Mouse (Mus musculus): ENCODE data around the gene Nup43. TPM values are rescaled to one million over a fixed set of nuclear protein-coding genes. Genes with fewer than 3 reads are reported as not detected.

Gene Nup43
- polyA plus RNA-seq, 1 experiment, result 0.50 TPM

DNA sequence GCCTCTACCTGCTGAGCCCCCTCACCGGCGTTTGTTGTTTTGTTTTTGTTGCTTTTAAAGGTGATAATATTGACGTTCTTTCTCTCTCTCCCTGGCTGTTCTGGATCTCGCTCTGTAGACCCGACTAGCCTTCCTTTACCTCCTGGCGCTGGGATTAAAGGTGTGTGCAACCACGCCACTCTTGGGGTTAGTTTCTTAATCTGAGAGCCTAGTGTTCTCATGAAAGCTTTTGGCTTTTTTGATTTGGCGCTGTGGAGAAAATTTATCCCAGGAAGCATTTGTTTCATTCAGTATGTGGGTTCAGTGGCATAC, 59.2 kb downstream of the Nup43 start:
- Histone ChIP-seq H3K4me1 (peaks cover 49% of the 10 kb centered on the region), H3K36me3 (replicated peaks; ENCODE audit: low read length) (peaks cover 3% of the 10 kb centered on the region), H3K27me3 (replicated peaks) (no peaks in the 10 kb centered on the region), H3K4me3 (replicated peaks) (peak overlapping the region; percentile 94), H3K9me3 (no peaks in the 10 kb centered on the region)
- TF ChIP-seq FLI1 (IDR thresholded peaks at IDR 0.05; ENCODE audit: low read length), result no peak
- TF ChIP-seq GATA1 (IDR thresholded peaks at IDR 0.05; ENCODE audit: borderline replicate concordance, low read length), result no peak

DNA sequence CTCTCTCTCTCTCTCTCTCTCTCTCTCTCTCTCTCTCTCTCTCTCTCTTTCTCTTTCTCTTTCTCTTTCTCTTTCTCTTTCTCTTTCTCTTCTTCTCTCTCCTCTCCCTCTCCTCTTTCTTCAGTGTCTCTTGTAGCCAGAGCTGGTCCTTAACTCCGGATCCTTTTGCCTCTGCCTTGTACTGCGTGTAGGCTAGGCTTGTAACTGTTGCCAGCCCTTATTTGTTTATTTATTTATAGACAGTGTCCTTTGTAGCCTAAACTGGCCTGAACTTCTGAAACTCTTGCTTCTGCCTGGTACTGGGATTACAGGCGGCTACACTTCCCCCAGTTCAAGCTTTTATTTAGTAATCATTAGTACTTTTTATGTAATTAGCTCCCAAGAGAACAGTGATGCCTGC, 59.7 kb downstream of the Nup43 start:
- peaks cover 49% of the 10 kb centered on the region for H3K4me1 ChIP-seq
- peaks cover 3% of the 10 kb centered on the region for H3K36me3 ChIP-seq (replicated peaks; ENCODE audit: low read length)
- H3K4me3 ChIP-seq (replicated peaks), result peak overlapping the region; percentile 94
- no peaks in the 10 kb centered on the region for H3K27me3 ChIP-seq (replicated peaks)
- no peaks in the 10 kb centered on the region for H3K9me3 ChIP-seq
- TF ChIP-seq GATA1 (IDR thresholded peaks at IDR 0.05; ENCODE audit: borderline replicate concordance, low read length), result no peak
- no peak for TF ChIP-seq FLI1 (IDR thresholded peaks at IDR 0.05; ENCODE audit: low read length)

Other genes with a start within 250 kb of the Nup43 start
- gene Ulbp1, start 193.9 kb upstream of the Nup43 start, polyA plus RNA-seq (2012; ENCODE audit: insufficient read depth, low replicate concordance), result 0.07 TPM in 1 of 2 replicates, not detected in the other
- gene Lrp11, start 77.7 kb upstream of the Nup43 start, polyA plus RNA-seq (2012; ENCODE audit: insufficient read depth, low replicate concordance), result 0.56 TPM in 1 of 2 replicates, not detected in the other
- 15.2 and 46.3 TPM in 2 replicates for gene Pcmt1, start 13.6 kb downstream of the Nup43 start, polyA plus RNA-seq (2012; ENCODE audit: insufficient read depth, low replicate concordance)
- gene Lats1, start 13.7 kb downstream of the Nup43 start, polyA plus RNA-seq (2012; ENCODE audit: insufficient read depth, low replicate concordance), result 0.89 and 0.95 TPM in 2 replicates
- 2.1 TPM in 1 of 2 replicates, not detected in the other for gene Katna1, start 58.5 kb downstream of the Nup43 start, polyA plus RNA-seq (2012; ENCODE audit: insufficient read depth, low replicate concordance)
- 26.3 and 36.1 TPM in 2 replicates for gene Ginm1, start 125.3 kb downstream of the Nup43 start, polyA plus RNA-seq (2012; ENCODE audit: insufficient read depth, low replicate concordance)
- gene Ppil4, start 125.4 kb downstream of the Nup43 start, polyA plus RNA-seq (2012; ENCODE audit: insufficient read depth, low replicate concordance), result 0.63 and 3.8 TPM in 2 replicates
- gene Zc3h12d, start 165.0 kb downstream of the Nup43 start, polyA plus RNA-seq (2012; ENCODE audit: insufficient read depth, low replicate concordance), result 0.34 and 0.40 TPM in 2 replicates